Mouse (Mus musculus): Measurements from ENCODE around the gene Pxdn. TPM values are rescaled to one million over a fixed set of nuclear protein-coding genes. Genes with fewer than 3 reads are reported as not detected.

Gene Pxdn
- polyA plus RNA-seq, 1 experiment from 2014 or later = 117 TPM

DNA sequence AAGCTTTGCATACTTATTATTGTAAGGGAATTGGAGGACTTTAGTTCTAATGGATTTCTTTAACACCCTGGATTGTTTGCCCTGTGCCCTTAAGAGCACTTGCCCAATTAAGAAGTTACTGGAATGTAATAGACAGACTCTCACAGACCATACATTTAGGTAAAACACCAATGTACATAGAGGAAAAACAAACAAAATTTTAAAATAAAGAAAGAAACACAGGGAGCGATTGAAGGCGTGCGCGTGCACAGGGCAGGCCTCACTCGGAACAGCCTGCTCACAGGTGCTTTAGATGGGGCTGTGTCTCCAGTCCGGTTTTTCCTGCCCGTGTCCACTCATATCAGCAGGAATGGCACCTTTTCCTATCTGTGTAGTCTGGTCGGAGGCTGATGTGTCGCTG, 45.8 kb downstream of the Pxdn start:
- no peaks in the 10 kb centered on the region for H3K9me3 ChIP-seq (ENCODE audit: control insufficient read depth, low read depth, low read length)
- no peak for ATAC-seq (ENCODE audit: insufficient number of reproducible peaks, insufficient read depth, low FRiP score, low read depth)
- WGBS = 91% methylated on average over 9 of the region's 9 CpGs
- H3K9ac ChIP-seq (replicated peaks; ENCODE audit: low read depth, low read length) = no peak overlapping the region
- H3K4me1 ChIP-seq (ENCODE audit: control insufficient read depth, insufficient read depth, low read length) = no peaks in the 10 kb centered on the region
- no peak overlapping the region for H3K4me3 ChIP-seq (ENCODE audit: low read depth, low read length)
- H3K27ac ChIP-seq (ENCODE audit: low read length) = no peak overlapping the region
- H3K4me2 ChIP-seq (replicated peaks; ENCODE audit: low read depth, low read length) = no peak overlapping the region
- H3K36me3 ChIP-seq (ENCODE audit: control insufficient read depth, insufficient read depth, low read length) = peaks cover 69% of the 10 kb centered on the region
- H3K27me3 ChIP-seq (ENCODE audit: control insufficient read depth, insufficient read depth, low read length) = no peaks in the 10 kb centered on the region

DNA sequence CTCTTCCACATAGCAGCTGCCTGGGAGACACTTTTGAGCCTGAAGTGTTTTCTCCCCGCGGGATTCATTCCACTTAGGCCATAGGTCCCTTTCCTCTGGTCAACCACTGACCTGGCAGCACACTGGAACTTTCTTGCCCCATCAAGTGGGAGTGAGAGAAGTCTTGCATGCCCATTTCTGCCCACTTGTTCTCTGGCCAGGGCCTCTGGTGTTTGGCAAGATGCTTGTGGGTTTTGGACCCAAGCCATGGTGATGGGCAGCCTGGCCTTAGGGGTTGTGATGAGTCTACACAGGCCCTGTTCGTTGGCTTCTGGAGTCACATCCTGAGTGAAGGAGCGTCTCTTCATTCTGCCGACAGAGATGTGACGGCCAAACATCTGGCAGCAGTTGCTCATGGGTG, 47.7 kb downstream of the Pxdn start:
- H3K27ac ChIP-seq (ENCODE audit: low read length) = no peak overlapping the region
- H3K9ac ChIP-seq (replicated peaks; ENCODE audit: low read depth, low read length) = no peak overlapping the region
- H3K4me2 ChIP-seq (replicated peaks; ENCODE audit: low read depth, low read length) = no peak overlapping the region
- H3K27me3 ChIP-seq (ENCODE audit: control insufficient read depth, insufficient read depth, low read length) = no peaks in the 10 kb centered on the region
- no peaks in the 10 kb centered on the region for H3K4me1 ChIP-seq (ENCODE audit: control insufficient read depth, insufficient read depth, low read length)
- WGBS = 87% methylated on average over 6 of the region's 6 CpGs
- no peaks in the 10 kb centered on the region for H3K9me3 ChIP-seq (ENCODE audit: control insufficient read depth, low read depth, low read length)
- no peak for ATAC-seq (ENCODE audit: insufficient number of reproducible peaks, insufficient read depth, low FRiP score, low read depth)
- H3K36me3 ChIP-seq (ENCODE audit: control insufficient read depth, insufficient read depth, low read length) = peaks cover 67% of the 10 kb centered on the region
- no peak overlapping the region for H3K4me3 ChIP-seq (ENCODE audit: low read depth, low read length)

DNA sequence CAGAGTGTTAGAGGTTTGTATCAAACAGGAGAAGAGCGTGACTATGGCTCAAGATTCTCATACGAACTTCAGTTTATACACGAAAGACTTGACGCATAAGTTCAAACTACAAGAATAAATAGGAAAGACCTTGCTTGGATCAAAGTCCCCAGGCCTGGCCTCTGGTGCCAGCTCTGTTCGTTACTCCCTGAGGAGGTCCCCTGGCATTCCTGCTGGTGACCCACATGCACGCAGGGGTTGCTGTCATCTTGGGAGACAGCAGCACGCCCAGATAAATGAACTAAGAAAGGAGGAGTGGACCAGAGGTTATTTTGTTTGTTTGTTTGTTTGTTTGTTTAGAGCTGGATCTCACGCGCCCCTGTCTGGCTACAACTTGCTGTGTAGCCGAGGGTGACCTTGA, 48.8 kb downstream of the Pxdn start:
- H3K4me2 ChIP-seq (replicated peaks; ENCODE audit: low read depth, low read length) = no peak overlapping the region
- H3K9me3 ChIP-seq (ENCODE audit: control insufficient read depth, low read depth, low read length) = no peaks in the 10 kb centered on the region
- no peaks in the 10 kb centered on the region for H3K4me1 ChIP-seq (ENCODE audit: control insufficient read depth, insufficient read depth, low read length)
- H3K9ac ChIP-seq (replicated peaks; ENCODE audit: low read depth, low read length) = no peak overlapping the region
- ATAC-seq (ENCODE audit: insufficient number of reproducible peaks, insufficient read depth, low FRiP score, low read depth) = no peak
- H3K27ac ChIP-seq (ENCODE audit: low read length) = no peak overlapping the region
- H3K36me3 ChIP-seq (ENCODE audit: control insufficient read depth, insufficient read depth, low read length) = peaks cover 74% of the 10 kb centered on the region
- 86% methylated on average over 10 of the region's 10 CpGs for WGBS
- no peaks in the 10 kb centered on the region for H3K27me3 ChIP-seq (ENCODE audit: control insufficient read depth, insufficient read depth, low read length)
- H3K4me3 ChIP-seq (ENCODE audit: low read depth, low read length) = no peak overlapping the region

DNA sequence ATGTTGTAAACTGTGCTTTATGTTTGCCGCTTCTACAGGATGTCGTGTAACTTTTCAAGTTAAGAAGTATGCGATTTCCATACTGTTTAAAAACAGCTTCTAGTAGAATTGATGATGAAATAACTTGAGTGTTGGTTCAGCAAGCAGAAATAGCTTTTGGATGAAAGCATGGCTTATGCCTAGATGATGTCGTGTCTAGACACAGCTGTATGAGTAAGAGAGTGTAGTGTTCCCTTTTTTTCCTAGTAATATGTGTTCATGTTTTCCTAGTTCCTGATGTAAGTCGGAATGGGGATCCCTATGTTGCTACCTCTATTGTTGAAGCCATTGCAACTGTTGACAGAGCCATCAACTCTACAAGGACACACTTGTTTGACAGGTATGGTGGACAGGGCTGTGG, 61.5 kb downstream of the Pxdn start:
- Histone ChIP-seq H3K4me2 (replicated peaks; ENCODE audit: low read depth, low read length) (no peak overlapping the region), H3K27ac (ENCODE audit: low read length) (no peak overlapping the region), H3K9ac (replicated peaks; ENCODE audit: low read depth, low read length) (no peak overlapping the region), H3K27me3 (ENCODE audit: control insufficient read depth, insufficient read depth, low read length) (no peaks in the 10 kb centered on the region), H3K4me3 (ENCODE audit: low read depth, low read length) (no peak overlapping the region), H3K9me3 (ENCODE audit: control insufficient read depth, low read depth, low read length) (no peaks in the 10 kb centered on the region), H3K4me1 (ENCODE audit: control insufficient read depth, insufficient read depth, low read length) (no peaks in the 10 kb centered on the region), H3K36me3 (ENCODE audit: control insufficient read depth, insufficient read depth, low read length) (peaks cover 78% of the 10 kb centered on the region)
- no peak for ATAC-seq (ENCODE audit: insufficient number of reproducible peaks, insufficient read depth, low FRiP score, low read depth)
- 91% methylated on average over 5 of the region's 5 CpGs for WGBS

DNA sequence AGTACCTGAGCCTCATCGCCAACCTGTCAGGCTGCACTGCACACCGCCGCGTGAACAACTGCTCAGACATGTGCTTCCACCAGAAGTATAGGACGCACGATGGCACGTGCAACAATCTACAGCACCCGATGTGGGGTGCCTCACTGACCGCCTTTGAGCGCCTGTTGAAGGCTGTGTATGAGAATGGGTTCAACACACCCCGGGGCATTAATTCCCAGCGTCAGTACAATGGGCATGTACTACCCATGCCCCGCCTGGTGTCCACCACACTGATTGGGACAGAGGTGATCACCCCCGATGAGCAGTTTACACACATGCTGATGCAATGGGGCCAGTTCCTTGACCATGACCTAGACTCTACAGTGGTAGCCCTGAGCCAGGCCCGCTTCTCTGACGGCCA, 64.5 kb downstream of the Pxdn start:
- Histone ChIP-seq H3K4me1 (ENCODE audit: control insufficient read depth, insufficient read depth, low read length) (no peaks in the 10 kb centered on the region), H3K36me3 (ENCODE audit: control insufficient read depth, insufficient read depth, low read length) (peaks cover 74% of the 10 kb centered on the region)
- 95% methylated on average over 16 of the region's 16 CpGs for WGBS

DNA sequence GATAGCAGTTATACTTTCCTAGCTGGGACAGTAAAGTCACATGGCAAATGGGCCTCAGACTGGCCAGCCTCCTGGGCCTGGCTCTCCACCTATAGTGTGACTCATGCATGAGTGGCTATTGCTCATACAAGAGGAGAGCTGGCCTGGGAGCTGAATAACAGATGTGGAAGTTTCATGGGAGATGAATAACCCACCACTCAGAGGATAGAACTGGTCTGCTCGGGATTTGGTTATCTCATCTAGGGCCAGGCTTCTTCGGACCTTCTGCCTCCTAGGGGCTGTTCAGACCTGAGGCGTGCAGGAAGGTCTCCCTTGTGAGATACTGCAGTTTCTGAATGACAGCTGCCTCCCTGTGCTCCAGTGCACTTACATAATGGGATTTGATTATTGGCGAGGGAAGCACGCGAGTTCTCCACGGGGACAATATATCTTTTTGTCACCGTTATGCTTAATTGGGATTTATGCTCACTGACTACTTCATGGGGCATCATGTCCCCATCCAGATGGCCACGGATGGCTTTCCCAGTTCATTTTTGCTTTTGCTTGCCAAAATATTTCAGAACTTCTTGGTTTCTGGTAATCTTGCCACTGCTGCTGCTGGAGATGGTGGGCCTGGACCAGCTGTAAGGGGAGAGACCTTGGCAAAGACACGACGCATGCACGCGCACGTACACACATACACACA, 66.4 kb downstream of the Pxdn start:
- WGBS = 84% methylated on average over 14 of the region's 14 CpGs
- H3K27ac ChIP-seq (ENCODE audit: low read length) = no peak overlapping the region
- H3K4me3 ChIP-seq (ENCODE audit: low read depth, low read length) = no peak overlapping the region
- no peaks in the 10 kb centered on the region for H3K27me3 ChIP-seq (ENCODE audit: control insufficient read depth, insufficient read depth, low read length)
- no peak for ATAC-seq (ENCODE audit: insufficient number of reproducible peaks, insufficient read depth, low FRiP score, low read depth)
- H3K9me3 ChIP-seq (ENCODE audit: control insufficient read depth, low read depth, low read length) = no peaks in the 10 kb centered on the region
- H3K36me3 ChIP-seq (ENCODE audit: control insufficient read depth, insufficient read depth, low read length) = peaks cover 72% of the 10 kb centered on the region
- no peaks in the 10 kb centered on the region for H3K4me1 ChIP-seq (ENCODE audit: control insufficient read depth, insufficient read depth, low read length)
- H3K9ac ChIP-seq (replicated peaks; ENCODE audit: low read depth, low read length) = no peak overlapping the region
- H3K4me2 ChIP-seq (replicated peaks; ENCODE audit: low read depth, low read length) = no peak overlapping the region

More for the DNA sequence above, 64.5 kb downstream of the Pxdn start:
- Histone ChIP-seq H3K4me2 (replicated peaks; ENCODE audit: low read depth, low read length) (no peak overlapping the region), H3K27ac (ENCODE audit: low read length) (no peak overlapping the region), H3K27me3 (ENCODE audit: control insufficient read depth, insufficient read depth, low read length) (no peaks in the 10 kb centered on the region), H3K9me3 (ENCODE audit: control insufficient read depth, low read depth, low read length) (no peaks in the 10 kb centered on the region), H3K9ac (replicated peaks; ENCODE audit: low read depth, low read length) (no peak overlapping the region), H3K4me3 (ENCODE audit: low read depth, low read length) (no peak overlapping the region)
- ATAC-seq (ENCODE audit: insufficient number of reproducible peaks, insufficient read depth, low FRiP score, low read depth) = no peak

DNA sequence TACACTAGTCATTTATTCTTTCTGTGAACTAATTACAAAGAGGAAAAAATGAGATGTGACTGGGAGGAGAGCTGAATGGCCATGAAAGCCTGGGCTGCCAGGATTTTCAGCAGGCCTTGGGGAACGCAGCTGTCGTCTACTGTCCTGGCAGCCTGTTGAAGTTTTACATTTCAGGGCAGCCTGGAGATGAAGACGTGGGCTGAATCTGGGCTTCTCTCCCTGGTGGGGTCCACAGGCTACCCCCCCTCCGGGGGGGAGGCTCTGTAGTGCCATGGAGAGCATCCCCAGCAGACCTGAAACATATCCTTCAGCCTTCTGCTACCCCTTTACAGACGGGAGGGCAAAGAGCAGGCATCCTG, 66.9 kb downstream of the Pxdn start:
- 84% methylated on average over 5 of the region's 5 CpGs for WGBS
- no peaks in the 10 kb centered on the region for H3K9me3 ChIP-seq (ENCODE audit: control insufficient read depth, low read depth, low read length)
- H3K27me3 ChIP-seq (ENCODE audit: control insufficient read depth, insufficient read depth, low read length) = no peaks in the 10 kb centered on the region
- no peak overlapping the region for H3K9ac ChIP-seq (replicated peaks; ENCODE audit: low read depth, low read length)
- no peaks in the 10 kb centered on the region for H3K4me1 ChIP-seq (ENCODE audit: control insufficient read depth, insufficient read depth, low read length)
- H3K27ac ChIP-seq (ENCODE audit: low read length) = no peak overlapping the region
- H3K4me2 ChIP-seq (replicated peaks; ENCODE audit: low read depth, low read length) = no peak overlapping the region
- H3K36me3 ChIP-seq (ENCODE audit: control insufficient read depth, insufficient read depth, low read length) = peaks cover 74% of the 10 kb centered on the region
- no peak overlapping the region for H3K4me3 ChIP-seq (ENCODE audit: low read depth, low read length)
- no peak for ATAC-seq (ENCODE audit: insufficient number of reproducible peaks, insufficient read depth, low FRiP score, low read depth)

DNA sequence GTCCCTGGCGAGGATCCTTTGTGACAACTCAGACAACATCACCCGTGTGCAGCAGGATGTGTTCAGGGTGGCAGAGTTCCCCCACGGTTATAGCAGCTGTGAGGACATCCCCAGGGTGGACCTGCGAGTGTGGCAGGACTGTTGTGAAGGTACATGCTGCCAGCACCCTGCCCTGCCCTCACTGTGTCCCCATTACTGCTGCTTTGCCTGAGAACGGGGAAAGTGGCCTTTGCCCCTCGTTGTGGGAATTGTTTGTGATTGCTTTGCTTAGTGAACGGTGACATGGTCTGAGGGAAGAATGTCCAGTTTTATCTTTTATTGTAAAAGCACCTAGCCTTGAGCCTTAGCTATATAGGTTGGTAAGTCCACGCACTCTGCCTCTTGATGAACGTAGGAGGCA, 69.2 kb downstream of the Pxdn start:
- Histone ChIP-seq H3K36me3 (ENCODE audit: control insufficient read depth, insufficient read depth, low read length) (peaks cover 71% of the 10 kb centered on the region), H3K27ac (ENCODE audit: low read length) (no peak overlapping the region), H3K9ac (replicated peaks; ENCODE audit: low read depth, low read length) (no peak overlapping the region), H3K4me1 (ENCODE audit: control insufficient read depth, insufficient read depth, low read length) (no peaks in the 10 kb centered on the region), H3K9me3 (ENCODE audit: control insufficient read depth, low read depth, low read length) (no peaks in the 10 kb centered on the region), H3K27me3 (ENCODE audit: control insufficient read depth, insufficient read depth, low read length) (no peaks in the 10 kb centered on the region), H3K4me3 (ENCODE audit: low read depth, low read length) (no peak overlapping the region), H3K4me2 (replicated peaks; ENCODE audit: low read depth, low read length) (no peak overlapping the region)
- 88% methylated on average over 9 of the region's 9 CpGs for WGBS
- no peak for ATAC-seq (ENCODE audit: insufficient number of reproducible peaks, insufficient read depth, low FRiP score, low read depth)

DNA sequence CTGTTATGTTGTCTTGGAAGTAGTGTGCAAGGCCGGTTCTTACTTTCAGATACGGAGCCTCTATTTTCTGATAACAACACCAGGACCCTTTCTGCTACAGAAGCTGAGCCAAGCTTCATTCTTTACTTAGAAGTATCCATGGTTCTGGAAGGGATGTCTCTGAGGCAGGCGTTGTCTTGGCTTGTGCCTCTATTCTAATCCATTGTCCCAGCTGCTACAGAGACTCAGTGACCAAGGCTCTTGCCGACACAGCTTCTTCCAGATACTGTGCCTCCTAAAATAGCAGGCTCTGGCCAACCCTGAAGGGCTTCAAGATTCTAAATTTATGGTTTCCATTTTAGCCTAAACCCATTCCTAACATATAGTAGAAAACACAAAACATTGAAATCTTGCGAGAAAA, 71.3 kb downstream of the Pxdn start:
- Histone ChIP-seq H3K4me2 (replicated peaks; ENCODE audit: low read depth, low read length) (no peak overlapping the region), H3K9ac (replicated peaks; ENCODE audit: low read depth, low read length) (no peak overlapping the region), H3K4me3 (ENCODE audit: low read depth, low read length) (no peak overlapping the region), H3K27ac (ENCODE audit: low read length) (no peak overlapping the region), H3K36me3 (ENCODE audit: control insufficient read depth, insufficient read depth, low read length) (peaks cover 66% of the 10 kb centered on the region), H3K9me3 (ENCODE audit: control insufficient read depth, low read depth, low read length) (no peaks in the 10 kb centered on the region), H3K4me1 (ENCODE audit: control insufficient read depth, insufficient read depth, low read length) (no peaks in the 10 kb centered on the region), H3K27me3 (ENCODE audit: control insufficient read depth, insufficient read depth, low read length) (no peaks in the 10 kb centered on the region)
- no peak for ATAC-seq (ENCODE audit: insufficient number of reproducible peaks, insufficient read depth, low FRiP score, low read depth)
- 86% methylated on average over 5 of the region's 5 CpGs for WGBS
